Mouse (Mus musculus): ENCODE measurements around the gene Akt1s1.
A peak's percentile ranks its signal among the peaks of the same experiment; 100 is the strongest.

Gene Akt1s1

DNA sequence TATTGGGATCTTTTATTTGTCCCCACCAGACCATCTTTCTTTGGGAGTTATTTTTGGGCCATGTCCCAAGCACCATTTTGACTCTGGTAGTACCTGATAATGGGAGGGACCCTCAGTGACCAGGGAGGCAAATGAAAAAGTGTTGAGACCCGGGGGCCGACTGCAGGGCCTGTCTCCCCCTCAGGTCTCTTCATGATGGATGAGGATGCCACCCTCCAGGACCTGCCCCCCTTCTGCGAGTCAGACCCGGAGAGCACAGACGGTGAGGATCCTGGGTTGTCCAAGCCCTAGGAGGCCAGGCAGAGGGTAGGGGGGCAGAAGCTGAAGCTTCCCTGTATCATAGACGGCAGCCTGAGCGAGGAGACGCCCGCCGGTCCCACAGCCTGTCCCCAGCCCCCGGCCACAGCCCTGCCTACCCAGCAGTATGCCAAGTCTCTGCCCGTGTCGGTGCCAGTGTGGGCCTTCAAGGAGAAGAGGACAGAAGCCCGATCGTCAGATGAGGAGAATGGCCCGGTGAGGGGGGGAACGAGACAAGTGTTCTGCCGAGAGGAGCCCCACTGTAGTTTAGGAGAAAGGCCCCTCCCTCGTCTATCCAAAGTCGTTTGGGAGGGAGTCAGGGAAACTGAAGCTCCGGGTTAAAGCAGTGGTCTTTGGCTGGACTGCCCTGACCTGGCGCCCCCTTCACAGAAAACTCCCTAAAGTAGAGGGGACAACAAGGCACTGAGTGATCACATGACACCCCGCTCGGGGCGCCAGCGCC is 5.0 kb downstream of the Akt1s1 start:
- DNase-seq (ENCODE audit: low spot score in 2 of 2) = no peak

DNA sequence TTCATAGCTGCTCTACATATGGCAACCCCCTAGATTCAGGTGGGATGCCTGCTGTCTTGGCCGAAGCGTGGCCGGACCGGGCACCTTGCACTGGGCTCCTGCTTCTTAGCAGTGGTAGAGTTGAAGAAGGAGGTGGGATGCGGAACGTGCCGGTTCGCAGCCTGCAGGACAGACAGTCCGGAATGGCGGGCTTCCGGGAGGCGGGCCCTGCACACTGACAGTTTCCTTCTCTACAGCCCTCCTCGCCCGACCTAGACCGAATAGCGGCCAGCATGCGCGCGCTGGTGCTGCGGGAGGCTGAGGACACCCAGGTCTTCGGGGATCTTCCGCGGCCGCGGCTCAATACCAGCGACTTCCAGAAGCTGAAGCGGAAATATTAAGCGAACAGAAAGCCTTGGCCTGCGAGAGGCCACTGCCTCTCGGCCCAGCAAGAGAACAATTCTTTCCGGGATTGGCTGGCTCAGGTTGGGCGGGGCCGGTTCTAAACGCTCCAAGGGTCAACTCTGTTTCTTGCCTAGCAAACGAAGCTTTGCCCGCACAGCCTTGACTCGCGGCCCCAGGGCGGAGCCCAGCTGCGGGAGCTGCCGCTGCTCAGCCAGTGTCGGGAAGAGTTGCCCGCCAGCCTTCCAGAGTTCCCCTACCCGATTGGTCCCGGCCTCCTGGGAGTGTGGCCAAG is 5.7 kb downstream of the Akt1s1 start:
- DNase-seq (ENCODE audit: low spot score in 2 of 2) = peak; percentile 60 to 73

DNA sequence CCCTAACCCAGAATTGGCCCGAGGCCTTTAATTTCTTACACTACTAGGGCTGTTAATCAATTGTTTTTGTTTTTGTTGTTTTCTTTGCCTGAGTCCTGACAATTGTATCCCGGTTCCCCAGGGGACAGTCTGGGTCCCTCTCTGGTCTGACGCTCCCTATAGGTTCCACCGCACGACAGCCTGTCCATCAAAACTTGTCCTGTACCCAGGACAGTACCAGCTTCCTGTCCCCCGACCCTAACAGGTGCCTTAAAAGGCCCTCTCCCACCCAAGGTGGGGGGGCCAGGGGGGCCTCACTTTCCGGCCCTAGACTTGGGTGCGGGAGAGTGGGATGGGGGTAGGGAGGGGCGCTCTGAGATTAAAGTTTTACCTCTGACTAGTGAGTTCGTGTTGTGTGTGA is 6.2 kb downstream of the Akt1s1 start:
- DNase-seq (ENCODE audit: low spot score in 2 of 2) = no peak

DNA sequence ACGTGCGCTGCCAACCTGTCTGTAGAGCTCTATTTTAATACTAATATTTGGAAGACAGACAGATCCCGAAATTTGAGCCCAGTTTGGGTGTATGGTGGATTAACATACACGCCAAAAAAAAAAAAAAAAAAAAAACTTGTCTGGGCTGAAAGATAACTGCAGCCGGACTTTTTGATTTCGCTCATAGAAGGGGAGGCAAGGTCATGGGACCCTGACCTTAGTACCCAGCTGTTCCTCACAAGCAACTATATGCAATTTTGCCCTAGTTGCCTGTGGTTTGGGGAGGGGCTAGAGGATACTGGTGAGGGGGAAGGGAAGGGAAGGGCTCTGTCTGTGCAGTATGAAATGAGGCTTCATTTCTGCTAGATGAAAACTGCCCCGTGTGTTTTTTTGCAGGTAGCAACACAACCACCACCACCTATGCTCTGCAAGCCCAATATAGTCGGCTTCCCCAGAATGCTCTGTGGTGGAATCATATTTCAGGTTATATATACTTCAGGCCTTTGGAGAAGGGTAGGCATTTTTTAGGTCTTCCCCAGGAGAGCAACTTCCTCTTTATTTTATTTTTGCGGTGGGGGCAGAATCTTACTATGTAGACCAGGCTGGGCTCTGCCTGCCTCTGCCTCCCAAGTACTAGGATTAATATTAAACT is 7.6 kb downstream of the Akt1s1 start:
- DNase-seq (ENCODE audit: low spot score in 2 of 2) = no peak

DNA sequence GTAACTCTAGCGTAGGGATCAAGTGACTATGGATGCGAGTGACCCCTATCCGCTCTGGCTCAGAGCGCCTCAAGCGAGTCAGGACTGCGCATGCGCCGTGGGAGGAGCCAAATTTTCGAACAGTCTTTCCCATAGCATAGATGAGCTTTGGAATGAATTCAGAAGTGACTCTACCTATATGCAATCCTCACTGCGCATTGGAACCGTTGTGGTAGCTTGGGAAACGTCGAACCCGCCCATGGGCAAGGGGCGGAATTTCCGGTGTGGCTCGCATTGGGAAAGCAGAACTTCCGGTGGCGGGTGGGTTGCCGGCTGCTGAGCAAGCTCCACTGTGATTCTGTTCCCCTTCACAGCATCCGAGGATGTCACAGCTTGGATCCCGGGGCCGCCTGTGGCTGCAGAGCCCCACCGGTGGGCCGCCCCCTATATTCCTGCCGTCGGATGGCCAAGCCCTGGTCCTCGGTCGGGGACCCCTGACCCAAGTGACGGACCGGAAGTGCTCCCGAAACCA is 8.3 kb downstream of the Akt1s1 start, which contains the start of gene Pnkp:
Gene Pnkp, plus strand, starts transcription at position 98 of the 511 bp plus-strand sequence.
- DNase-seq (ENCODE audit: low spot score in 2 of 2) = peak; percentile 95

DNA sequence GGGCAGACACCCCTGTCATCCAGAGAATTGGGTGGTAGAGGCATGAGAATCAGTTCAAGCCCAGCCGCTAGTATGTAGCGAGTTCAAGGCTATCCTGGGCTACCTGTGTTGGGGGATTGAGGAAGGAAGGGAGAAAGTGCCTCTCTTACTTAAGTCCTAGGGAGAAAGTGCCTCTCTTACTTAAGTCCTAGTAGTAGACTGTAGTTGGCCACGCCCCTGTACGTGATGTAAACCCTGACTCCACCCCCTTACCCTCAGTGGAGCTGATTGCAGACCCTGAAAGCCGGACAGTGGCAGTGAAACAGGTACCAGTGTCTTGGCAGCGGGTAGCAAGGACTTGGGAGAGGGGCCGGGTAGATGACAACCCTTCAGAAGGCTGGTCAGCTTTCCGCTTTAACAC is 9.1 kb downstream of the Akt1s1 start:
- DNase-seq (ENCODE audit: low spot score in 2 of 2) = no peak

DNA sequence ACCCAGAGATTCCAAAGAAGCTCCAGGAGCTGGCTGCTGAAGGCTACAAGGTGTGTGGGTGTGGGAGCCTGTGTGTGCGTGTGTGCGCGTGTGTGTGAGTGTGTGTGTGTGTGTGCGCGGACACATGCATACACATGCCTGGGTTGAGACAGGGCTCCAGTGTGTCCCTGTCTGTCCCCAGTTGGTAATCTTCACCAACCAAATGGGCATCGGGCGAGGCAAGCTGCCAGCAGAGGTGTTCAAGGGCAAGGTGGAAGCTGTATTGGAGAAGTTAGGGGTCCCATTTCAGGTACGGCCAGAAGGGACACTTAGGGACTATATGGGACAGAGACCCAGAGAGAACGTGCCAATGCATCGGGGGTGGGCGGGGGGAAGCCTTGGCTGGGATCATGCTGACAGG is 11.1 kb downstream of the Akt1s1 start:
- DNase-seq (ENCODE audit: low spot score in 2 of 2) = no peak

DNA sequence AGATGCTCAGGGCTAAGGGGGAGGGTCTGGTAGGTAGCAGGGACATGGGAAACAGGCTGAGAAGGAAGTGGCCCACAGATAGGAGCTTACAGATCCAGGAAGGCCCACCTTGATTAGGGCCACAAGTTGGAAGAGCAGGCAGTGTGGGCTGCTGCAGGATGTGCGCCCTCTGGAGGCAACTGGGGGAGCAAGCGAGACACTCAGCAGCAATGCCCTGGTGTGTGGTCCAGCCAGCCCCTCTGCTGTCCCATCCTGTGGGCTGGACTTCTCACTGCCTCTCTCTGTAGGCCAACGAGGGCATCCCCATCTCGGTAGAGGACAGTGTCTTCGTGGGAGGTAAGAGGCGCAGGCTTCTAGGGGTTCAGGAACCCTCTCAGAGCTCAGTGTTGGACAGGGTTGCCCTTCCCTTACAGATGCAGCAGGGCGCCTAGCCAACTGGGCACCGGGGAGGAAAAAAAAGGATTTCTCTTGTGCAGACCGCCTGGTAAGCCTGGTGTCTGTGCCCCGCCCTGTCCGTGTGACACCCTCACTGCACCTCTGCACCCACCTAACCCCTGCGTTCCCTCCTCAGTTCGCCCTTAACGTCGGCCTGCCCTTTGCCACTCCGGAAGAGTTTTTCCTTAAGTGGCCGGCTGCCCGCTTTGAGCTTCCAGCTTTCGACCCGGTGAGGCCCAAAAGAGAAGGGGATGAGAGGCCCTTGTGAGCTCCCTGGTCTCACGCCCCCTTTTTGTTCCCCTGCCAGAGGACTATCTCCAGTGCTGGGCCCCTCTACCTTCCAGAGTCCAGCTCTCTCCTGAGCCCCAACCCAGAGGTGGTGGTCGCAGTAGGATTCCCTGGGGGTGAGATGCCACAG is 12.0 kb downstream of the Akt1s1 start:
- peak; percentile 66 to 72 for DNase-seq (ENCODE audit: low spot score in 2 of 2)

DNA sequence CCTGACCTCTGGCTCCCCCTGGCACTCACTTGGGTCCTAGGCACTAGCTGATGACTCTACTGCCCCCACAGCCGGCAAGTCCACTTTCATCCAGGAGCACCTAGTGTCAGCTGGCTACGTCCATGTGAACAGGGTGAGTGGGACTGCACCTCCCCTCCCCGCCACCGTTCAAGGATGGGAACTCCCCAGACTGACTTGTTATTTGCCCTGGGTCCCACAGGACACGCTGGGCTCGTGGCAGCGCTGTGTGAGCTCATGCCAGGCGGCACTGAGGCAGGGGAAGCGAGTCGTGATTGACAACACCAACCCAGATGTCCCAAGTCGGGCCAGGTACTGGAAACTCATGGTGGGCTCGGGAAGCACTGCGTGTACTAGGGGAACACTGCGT is 12.6 kb downstream of the Akt1s1 start:
- DNase-seq (ENCODE audit: low spot score in 2 of 2) = no peak

DNA sequence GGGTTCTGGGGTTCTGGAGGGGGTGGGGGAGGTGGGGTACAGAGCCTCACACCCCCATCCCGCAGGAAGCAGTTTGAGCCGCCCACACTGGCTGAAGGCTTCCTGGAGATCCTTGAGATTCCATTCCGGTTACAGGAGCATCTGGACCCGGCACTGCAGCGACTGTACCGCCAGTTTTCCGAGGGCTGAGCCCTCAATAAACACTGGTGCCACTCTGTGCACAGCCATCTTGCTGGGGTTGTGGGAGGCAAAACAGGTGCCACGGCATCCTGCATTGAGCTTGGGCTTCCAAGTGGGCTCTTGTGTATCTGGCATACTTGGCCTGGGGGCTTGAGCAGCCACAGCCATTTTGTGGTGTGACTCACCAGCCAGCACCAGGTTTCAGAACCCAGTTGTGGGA is 13.6 kb downstream of the Akt1s1 start:
- DNase-seq (ENCODE audit: low spot score in 2 of 2) = no peak

DNA sequence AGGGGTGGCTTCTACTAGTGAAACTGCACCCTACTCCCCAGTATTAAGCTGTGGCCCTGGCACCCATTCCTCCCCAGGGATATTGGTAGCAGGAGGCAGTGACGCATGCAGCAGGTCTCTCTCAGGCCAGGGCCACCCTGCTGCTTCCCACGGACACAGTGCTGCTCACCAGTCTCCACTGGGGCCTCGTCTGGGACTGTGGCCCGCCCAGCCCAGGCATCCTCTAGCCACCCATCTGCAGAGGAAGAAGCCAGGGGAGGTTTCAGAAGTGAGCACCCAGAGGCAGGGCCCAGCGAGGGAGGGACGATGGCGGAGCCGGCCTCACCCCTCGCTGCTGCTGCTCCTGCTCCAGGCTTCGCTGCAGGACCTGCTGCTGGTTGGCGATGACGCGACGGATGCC is 14.4 kb downstream of the Akt1s1 start:
- DNase-seq (ENCODE audit: low spot score in 2 of 2) = no peak

DNA sequence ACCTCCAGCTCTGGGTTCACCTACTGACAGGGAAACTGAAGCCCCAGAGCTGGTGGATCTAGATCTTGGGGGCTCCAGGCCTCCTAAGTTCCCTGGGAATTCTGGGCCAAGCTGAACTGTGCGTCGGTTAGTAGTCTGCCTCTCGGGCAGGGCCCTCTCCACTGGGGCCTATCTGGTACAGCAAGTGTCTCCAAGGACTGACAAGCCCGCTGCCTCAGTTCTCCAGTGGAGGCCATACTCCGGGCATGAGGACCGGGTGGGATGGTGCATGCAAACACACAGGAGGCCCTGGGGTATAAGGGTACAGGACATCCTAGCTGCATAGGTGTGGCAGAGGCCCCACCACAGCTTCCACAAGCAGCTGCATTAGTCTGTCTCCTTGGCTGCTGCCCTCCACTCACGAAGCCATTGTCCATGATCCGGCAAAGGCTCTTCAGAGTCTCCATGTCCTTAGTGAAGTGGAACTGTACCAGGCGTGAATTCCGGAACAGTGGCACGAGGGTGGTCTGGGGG is 15.2 kb downstream of the Akt1s1 start:
- no peak for DNase-seq (ENCODE audit: low spot score in 2 of 2)

DNA sequence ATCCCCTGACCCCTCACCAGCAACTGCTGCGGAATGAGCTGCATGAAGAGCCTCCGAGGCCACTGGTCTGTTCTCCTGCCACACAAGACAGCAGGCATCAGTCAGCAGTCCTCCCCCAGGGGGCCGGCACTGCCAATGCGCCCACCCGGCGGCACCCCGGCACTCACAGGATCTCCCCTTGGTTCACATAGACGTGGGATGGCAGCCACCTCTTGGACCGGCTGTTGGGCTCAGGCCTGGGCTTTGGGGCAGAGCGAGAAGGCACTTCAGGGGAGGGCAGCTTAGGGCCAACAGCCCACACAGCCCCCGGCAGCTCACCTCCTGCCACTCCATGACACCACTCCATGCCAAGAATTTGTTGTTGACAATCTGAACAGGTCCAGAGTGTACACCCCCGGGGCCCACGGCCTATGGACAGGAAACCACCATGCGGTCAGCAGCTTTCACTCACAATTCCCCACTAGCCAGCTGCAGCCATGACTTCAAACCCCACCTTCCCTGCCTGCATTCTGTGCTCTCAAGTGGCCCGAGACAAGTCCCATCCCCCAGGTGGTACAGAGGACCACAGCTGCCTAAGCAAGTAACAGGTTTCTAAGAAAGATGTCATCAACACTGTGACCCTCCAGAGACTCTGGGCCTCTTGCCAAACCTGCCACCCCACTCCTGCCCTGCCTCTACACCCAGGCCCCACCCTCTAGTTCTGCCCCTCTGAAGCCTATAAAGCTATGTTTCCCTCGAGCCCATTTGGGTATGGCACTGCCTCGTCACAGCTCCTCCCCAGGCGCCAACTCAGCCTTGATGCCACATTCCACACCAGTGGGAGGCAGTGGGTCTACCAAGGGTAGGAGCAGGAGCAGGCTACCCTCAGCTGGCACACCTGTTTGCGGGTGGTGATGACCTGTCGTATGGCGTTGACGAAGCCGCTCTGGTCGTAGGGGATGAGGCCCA is 16.1 kb downstream of the Akt1s1 start:
- DNase-seq (ENCODE audit: low spot score in 2 of 2) = no peak

DNA sequence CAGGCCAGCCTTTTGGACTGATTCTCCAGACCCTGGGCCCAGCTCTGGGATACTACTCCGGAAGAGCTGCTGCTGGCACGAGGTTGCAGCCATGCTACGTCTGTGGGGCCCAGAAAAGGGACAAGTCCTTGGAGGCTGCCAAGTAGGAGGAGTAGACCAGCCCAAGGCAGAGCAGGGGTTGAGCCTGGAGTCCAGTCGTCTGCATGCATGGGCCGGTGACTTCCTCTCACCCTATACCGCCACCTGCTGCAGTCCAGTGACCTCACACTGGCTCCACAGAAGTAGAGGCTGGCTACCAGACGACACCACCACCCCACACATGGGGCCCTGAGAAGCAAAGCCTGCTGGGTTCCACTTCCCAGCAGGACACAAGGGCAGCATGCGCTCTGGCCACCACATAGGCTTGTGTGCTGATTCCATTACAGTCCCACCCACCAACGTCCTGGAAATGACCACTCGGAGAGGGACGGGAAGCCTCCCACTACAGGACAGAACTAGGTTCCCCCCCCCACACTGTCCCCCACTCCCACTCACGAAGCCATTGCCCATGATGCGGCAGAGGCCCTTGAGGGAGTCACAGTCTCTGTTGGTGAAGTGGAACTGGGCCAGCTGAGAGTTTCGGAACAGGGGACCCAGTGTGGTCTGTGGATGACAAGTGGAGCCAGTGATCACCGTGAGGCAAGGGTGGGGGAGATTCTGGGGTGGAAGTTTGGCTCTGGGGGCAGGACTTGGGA is 17.7 kb downstream of the Akt1s1 start:
- no peak for DNase-seq (ENCODE audit: low spot score in 2 of 2)

DNA sequence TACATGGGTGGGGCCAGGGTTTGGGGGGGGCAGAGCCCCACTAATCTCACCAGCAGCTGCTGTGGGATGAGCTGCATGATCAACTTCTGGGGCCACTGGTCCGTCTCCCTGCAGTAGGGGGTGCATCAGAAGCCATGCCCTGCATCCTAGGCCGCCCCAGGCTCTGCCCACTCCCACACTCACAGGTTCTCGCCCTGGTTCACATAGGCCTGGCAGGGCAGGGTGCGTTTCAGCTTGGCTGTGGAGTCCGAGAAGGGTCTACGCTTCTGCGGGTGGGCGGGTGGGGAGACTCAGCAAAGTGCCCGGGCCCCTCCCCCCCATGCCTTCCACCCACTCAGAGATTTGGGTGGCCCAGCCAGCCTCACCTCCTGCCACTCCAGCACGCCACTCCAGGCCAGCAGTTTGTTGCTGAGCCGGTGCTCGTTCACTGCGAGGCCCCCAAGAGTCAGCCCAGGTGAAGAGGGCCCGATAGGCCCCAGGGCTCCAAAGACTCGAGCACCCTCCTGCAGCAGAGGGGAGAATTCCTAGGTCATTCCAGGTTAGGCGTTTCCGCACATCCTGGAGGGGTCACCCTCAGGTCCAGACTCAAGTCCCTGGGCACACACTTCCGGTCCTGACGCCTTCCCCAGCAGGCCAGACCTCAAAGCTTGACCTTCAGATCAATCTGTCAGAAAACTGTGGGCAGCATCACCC is 18.4 kb downstream of the Akt1s1 start:
- no peak for DNase-seq (ENCODE audit: low spot score in 2 of 2)

DNA sequence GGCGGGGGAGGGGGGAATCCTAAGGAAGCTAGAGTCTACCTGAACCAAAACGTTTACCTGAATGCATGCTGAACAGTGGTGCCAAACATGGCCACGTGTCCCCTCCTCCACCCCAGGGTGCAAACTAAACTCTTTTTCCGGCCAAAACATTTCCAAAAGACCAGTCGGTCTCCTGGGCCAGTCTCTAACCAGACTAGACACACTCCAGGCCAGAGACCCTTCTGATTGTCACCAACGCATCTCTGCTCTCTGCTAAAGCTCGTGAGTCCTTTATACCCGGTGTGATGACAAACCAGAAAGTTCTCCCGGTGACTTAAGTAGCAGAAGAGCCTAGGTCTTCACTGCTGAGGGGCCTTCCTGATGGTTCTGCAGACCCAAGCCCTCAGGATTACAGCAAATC is 19.0 kb downstream of the Akt1s1 start:
- no peak for DNase-seq (ENCODE audit: low spot score in 2 of 2)

DNA sequence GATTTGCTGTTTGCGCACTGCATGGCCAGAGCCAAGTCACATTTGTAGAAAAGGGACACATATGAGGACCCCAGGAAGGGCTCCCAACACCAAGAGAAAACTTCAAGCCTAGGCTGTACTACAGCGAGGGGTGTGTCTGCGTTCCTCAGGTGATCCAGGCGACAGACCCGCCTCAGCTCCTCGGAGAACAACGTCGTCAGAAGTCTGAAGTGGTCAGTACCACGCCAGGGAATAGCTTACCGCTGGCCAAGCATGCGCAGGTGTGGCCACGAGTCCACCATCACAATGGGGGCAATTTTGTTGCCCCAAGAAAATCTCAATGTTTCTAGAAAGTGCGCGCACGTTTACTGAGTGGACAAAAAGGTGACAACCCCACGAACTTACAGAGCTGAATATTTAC is 19.7 kb downstream of the Akt1s1 start:
- DNase-seq (ENCODE audit: low spot score in 2 of 2) = no peak

DNA sequence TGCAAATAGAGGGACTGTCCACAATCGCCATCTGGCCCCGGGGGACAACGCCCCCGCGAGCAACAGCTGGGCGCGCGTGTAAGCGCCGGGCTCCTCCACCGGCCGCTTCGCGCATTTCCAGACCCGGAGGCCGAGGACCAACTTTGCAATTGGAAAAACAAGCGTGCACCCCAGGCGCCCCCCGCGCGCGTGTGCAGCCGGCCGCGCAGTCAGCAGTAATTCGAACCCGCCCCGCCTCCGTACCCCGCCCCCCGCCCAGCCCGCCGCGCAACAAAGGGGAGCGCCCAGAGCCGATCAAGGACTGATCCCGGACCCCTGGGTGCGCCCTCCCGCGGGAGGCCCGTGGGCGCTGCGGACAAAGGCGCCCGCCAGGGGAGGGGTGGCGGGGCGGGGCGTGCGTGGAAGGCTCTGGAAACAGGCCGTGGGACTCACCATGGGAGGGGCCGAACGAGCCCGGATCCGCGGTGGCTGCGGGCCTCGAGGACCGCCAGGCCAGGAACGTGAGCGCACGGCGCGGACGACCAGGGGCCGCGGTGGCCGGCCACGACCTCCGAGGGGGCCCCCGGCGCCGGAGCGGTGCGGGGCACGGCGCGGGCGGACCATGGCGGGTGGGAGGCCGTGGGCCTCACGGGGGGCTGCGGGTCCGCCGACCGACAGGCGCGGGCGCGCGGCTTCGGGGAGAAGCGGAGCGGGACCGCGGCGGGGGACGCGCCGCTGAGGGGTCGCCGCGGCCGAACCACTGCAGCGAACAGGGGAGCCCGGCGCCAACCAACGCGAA is 20.3 kb downstream of the Akt1s1 start:
- no peak for DNase-seq (ENCODE audit: low spot score in 2 of 2)
